Mouse (Mus musculus): Measurements from ENCODE around the gene Sema4d. TPM values are rescaled to one million over a fixed set of nuclear protein-coding genes. Genes with fewer than 3 reads are reported as not detected.
"Not testable (repeated sequence)": the region's sequence is repeated elsewhere in the genome, so short reads cannot be mapped to it uniquely, and the experiment has no call there.

Gene Sema4d
- polyA plus RNA-seq, 1 experiment from 2014 or later = 3.8 TPM

DNA sequence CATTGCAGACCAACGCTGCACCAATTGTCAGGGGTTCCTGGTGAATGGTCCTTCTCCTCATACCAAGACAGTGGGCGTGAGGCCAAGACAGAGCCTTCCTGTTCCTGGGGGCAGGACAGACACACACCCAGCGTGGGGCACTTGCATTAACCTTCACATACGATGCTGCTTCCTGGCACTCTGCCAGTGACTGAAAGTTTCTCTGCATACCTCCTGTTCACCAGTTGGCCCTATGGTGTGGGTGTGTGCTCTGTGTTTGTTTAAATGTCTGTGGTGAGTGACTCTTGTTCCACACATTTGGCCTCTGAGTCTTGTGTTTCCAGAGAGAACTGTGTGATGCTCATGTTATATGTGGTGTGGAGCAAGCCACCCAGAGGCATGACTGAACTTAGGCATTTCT lies 116.9 kb downstream of the Sema4d start:
- no peak overlapping the region for H3K4me2 ChIP-seq
- 63% methylated on average over 4 of the region's 4 CpGs for WGBS (ENCODE audit: insufficient replicate concordance)
- H3K4me1 ChIP-seq (replicated peaks) = peaks cover 36% of the 10 kb centered on the region
- H3K9me3 ChIP-seq (replicated peaks) = no peaks in the 10 kb centered on the region
- H3K27me3 ChIP-seq = no peaks in the 10 kb centered on the region
- no peak for ATAC-seq (ENCODE audit: insufficient read depth)
- no peak overlapping the region for H3K27ac ChIP-seq (replicated peaks)
- no peak overlapping the region for H3K9ac ChIP-seq
- H3K4me3 ChIP-seq (replicated peaks) = no peak overlapping the region
- H3K36me3 ChIP-seq (replicated peaks) = peaks cover 94% of the 10 kb centered on the region

GRCm38 (mm10) chr13:51668195-51668594 lies 125.4 kb downstream of the Sema4d start:
- not testable (repeated sequence) for H3K4me2 ChIP-seq; H3K27ac ChIP-seq (replicated peaks); H3K27me3 ChIP-seq; H3K4me1 ChIP-seq (replicated peaks); H3K9ac ChIP-seq; H3K9me3 ChIP-seq (replicated peaks); ATAC-seq (ENCODE audit: insufficient read depth); H3K4me3 ChIP-seq (replicated peaks)
- WGBS (ENCODE audit: insufficient replicate concordance) = 79% methylated on average over 12 of the region's 12 CpGs
- peaks cover 92% of the 10 kb centered on the region for H3K36me3 ChIP-seq (replicated peaks)

DNA sequence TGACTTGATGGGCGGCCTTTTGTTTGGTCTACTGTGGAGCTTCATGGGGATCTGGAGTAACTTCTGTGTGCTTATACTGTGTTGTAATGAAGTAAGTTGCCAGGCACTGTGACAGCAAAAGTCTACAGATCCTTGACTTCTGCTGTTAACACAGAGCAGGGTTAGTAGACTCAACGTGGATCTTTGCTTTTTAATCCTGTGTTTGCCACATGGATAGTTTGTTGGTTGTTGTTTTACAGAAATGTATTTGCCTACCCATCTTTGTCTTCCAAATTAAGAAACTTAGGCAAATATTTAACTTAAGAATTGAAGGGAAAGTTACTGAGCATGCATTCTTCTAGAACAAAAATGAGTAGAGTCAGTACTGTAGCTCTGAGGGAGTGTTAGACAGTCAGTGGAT lies 130.0 kb downstream of the Sema4d start:
- Histone ChIP-seq H3K9ac (no peak overlapping the region), H3K36me3 (replicated peaks) (peaks cover 97% of the 10 kb centered on the region), H3K9me3 (replicated peaks) (no peaks in the 10 kb centered on the region), H3K27ac (replicated peaks) (no peak overlapping the region), H3K4me3 (replicated peaks) (no peak overlapping the region), H3K4me1 (replicated peaks) (no peaks in the 10 kb centered on the region), H3K27me3 (no peaks in the 10 kb centered on the region), H3K4me2 (no peak overlapping the region)
- no peak for ATAC-seq (ENCODE audit: insufficient read depth)
- WGBS (ENCODE audit: insufficient replicate concordance) = 79% methylated on average over 2 of the region's 2 CpGs

DNA sequence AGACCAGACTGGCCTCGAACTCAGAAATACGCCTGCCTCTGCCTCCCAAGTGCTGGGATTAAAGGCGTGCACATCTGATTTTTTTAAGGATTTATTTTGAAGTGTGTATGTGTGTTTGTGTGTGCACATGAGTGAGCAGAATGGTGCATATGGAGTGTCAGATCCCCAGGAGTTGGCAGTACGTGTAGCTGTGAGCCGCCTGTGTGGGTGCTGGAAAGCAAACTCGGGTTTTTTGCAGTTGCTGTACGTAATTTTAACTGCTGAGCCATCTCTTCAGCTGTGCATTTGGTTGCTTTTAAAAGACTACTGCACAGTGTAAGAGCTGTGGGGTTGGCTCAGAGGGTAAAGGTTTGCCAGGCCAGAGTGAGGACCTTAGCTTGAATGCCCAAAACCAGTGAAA lies 134.0 kb downstream of the Sema4d start:
- 88% methylated on average over 7 of the region's 7 CpGs for WGBS (ENCODE audit: insufficient replicate concordance)
- no peaks in the 10 kb centered on the region for H3K9me3 ChIP-seq (replicated peaks)
- peaks cover 97% of the 10 kb centered on the region for H3K36me3 ChIP-seq (replicated peaks)
- H3K4me2 ChIP-seq = no peak overlapping the region
- no peak for ATAC-seq (ENCODE audit: insufficient read depth)
- no peaks in the 10 kb centered on the region for H3K27me3 ChIP-seq
- no peak overlapping the region for H3K27ac ChIP-seq (replicated peaks)
- H3K4me3 ChIP-seq (replicated peaks) = no peak overlapping the region
- no peak overlapping the region for H3K9ac ChIP-seq
- H3K4me1 ChIP-seq (replicated peaks) = no peaks in the 10 kb centered on the region

- Histone ChIP-seq H3K4me2 (no peak overlapping the region), H3K4me3 (replicated peaks) (no peak overlapping the region), H3K9ac (no peak overlapping the region), H3K27me3 (no peaks in the 10 kb centered on the region), H3K36me3 (replicated peaks) (peaks cover 100% of the 10 kb centered on the region), H3K27ac (replicated peaks) (no peak overlapping the region), H3K4me1 (replicated peaks) (0 out of 2 replicates have a peak, but pooled peaks cover 4% of the 10 kb centered on the region), H3K9me3 (replicated peaks) (no peaks in the 10 kb centered on the region)
- no peak for ATAC-seq (ENCODE audit: insufficient read depth)
- 68% methylated on average over 3 of the region's 3 CpGs for WGBS (ENCODE audit: insufficient replicate concordance)
Observed at GRCm38 (mm10) chr13:51658094-51658493, 135.5 kb downstream of the Sema4d start.

DNA sequence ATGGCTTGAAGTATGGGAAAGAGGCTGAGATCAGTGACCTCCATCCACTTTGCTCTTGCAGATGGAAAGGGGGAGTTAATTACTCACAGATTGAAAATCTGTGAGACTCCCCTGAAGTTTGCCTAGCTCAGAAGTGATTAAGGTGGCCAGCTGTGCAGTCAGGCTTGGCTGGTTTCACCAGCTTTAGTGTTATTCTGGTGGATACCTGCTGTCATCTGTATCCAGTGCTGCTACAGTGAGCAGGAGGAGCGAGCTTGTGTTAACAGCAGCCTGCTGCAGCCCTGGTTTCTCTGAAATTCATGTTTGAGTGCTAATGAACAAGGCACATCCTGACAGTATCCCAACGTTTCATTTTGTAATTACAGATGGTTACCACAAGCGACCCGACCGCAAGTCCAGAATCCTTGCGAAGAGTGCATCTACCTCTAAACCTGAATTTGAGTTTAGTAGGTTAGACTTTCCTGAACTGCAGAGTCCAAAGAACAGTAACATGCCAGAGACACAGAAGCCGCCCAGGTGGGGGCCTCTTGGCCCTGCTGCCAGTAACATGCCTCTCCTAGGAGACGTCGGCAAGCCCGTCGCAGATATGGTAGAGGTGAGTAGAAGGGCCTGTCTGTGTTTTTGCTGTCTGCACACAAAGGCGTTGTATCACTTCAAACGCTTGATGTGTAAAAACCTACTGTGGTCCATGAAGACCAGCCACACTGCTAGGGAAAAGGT lies 136.9 kb downstream of the Sema4d start:
- no peak overlapping the region for H3K27ac ChIP-seq (replicated peaks)
- peaks cover 13% of the 10 kb centered on the region for H3K4me1 ChIP-seq (replicated peaks)
- no peaks in the 10 kb centered on the region for H3K27me3 ChIP-seq
- H3K36me3 ChIP-seq (replicated peaks) = peaks cover 95% of the 10 kb centered on the region
- H3K9ac ChIP-seq = no peak overlapping the region
- 92% methylated on average over 13 of the region's 13 CpGs for WGBS (ENCODE audit: insufficient replicate concordance)
- H3K4me3 ChIP-seq (replicated peaks) = no peak overlapping the region
- no peak overlapping the region for H3K4me2 ChIP-seq
- no peaks in the 10 kb centered on the region for H3K9me3 ChIP-seq (replicated peaks)
- ATAC-seq (ENCODE audit: insufficient read depth) = no peak

GRCm38 (mm10) chr13:51653961-51654360 lies 139.6 kb downstream of the Sema4d start:
- no peak overlapping the region for H3K27ac ChIP-seq (replicated peaks)
- peaks cover 28% of the 10 kb centered on the region for H3K4me1 ChIP-seq (replicated peaks)
- no peak overlapping the region for H3K4me2 ChIP-seq
- peaks cover 88% of the 10 kb centered on the region for H3K36me3 ChIP-seq (replicated peaks)
- no peaks in the 10 kb centered on the region for H3K9me3 ChIP-seq (replicated peaks)
- H3K4me3 ChIP-seq (replicated peaks) = no peak overlapping the region
- ATAC-seq (ENCODE audit: insufficient read depth) = no peak
- H3K9ac ChIP-seq = no peak overlapping the region
- no peaks in the 10 kb centered on the region for H3K27me3 ChIP-seq
- WGBS (ENCODE audit: insufficient replicate concordance) = 91% methylated on average over 9 of the region's 9 CpGs

- peaks cover 83% of the 10 kb centered on the region for H3K36me3 ChIP-seq (replicated peaks)
- no peak overlapping the region for H3K4me2 ChIP-seq
- H3K9me3 ChIP-seq (replicated peaks) = no peaks in the 10 kb centered on the region
- 92% methylated on average over 6 of the region's 6 CpGs for WGBS (ENCODE audit: insufficient replicate concordance)
- no peak overlapping the region for H3K9ac ChIP-seq
- H3K4me3 ChIP-seq (replicated peaks) = no peak overlapping the region
- H3K4me1 ChIP-seq (replicated peaks) = peaks cover 36% of the 10 kb centered on the region
- no peak overlapping the region for H3K27ac ChIP-seq (replicated peaks)
- ATAC-seq (ENCODE audit: insufficient read depth) = no peak
- no peaks in the 10 kb centered on the region for H3K27me3 ChIP-seq
Observed at GRCm38 (mm10) chr13:51653159-51653558, 140.4 kb downstream of the Sema4d start.

GRCm38 (mm10) chr13:51651408-51652064 lies 142.0 kb downstream of the Sema4d start, which contains the start of gene Secisbp2:
Gene Secisbp2 (plus strand): TSS chr13:51651697.
- no peaks in the 10 kb centered on the region for H3K9me3 ChIP-seq (replicated peaks)
- H3K27ac ChIP-seq (replicated peaks) = peak within 1 kb of the TSS; percentile 90
- H3K4me2 ChIP-seq = peak within 1 kb of the TSS; percentile 90
- WGBS (ENCODE audit: insufficient replicate concordance) = under 1% methylated on average over 69 of the region's 69 CpGs
- H3K4me3 ChIP-seq (replicated peaks) = peak within 1 kb of the TSS; percentile 83
- no peaks in the 10 kb centered on the region for H3K27me3 ChIP-seq
- ATAC-seq (ENCODE audit: insufficient read depth) = peak; percentile 88
- peaks cover 41% of the 10 kb centered on the region for H3K4me1 ChIP-seq (replicated peaks)
- peak within 1 kb of the TSS; percentile 80 for H3K9ac ChIP-seq
- peaks cover 67% of the 10 kb centered on the region for H3K36me3 ChIP-seq (replicated peaks)

DNA sequence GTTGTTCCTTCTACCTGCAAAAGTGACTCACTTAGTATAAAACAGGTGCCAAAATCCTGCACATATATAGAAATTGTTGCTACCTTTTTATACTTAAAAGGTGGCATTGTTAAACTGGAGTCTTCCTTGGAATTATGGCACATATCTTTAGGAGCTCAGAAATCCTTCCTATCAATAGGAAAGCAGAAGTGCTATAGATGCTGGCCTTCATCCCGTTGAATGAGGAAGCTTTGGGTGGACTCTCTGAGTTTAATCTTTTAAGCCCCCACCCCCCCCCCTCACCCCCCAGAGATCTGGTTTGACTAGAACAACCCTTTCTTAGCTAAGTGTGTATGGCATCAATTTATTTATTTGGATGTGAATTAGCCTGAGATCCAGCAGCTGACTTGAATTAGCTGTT lies 143.8 kb downstream of the Sema4d start:
- no peak for ATAC-seq (ENCODE audit: insufficient read depth)
- WGBS (ENCODE audit: insufficient replicate concordance) = 22% methylated on average over 1 of the region's 1 CpGs
- Histone ChIP-seq H3K4me2 (peak overlapping the region; percentile 28), H3K4me1 (replicated peaks) (peaks cover 41% of the 10 kb centered on the region), H3K9ac (no peak overlapping the region), H3K9me3 (replicated peaks) (no peaks in the 10 kb centered on the region), H3K4me3 (replicated peaks) (0 out of 2 replicates have a peak overlapping the region, but pooled peaks have one; percentile 6), H3K27ac (replicated peaks) (peak overlapping the region; percentile 24; the same call in 1 of the 2 replicates), H3K36me3 (replicated peaks) (peaks cover 49% of the 10 kb centered on the region), H3K27me3 (no peaks in the 10 kb centered on the region)

- peaks cover 51% of the 10 kb centered on the region for H3K4me1 ChIP-seq (replicated peaks)
- peak overlapping the region; percentile 58 for H3K9ac ChIP-seq
- no peaks in the 10 kb centered on the region for H3K9me3 ChIP-seq (replicated peaks)
- peak overlapping the region; percentile 71 for H3K4me2 ChIP-seq
- 49% methylated on average over 4 of the region's 4 CpGs for WGBS (ENCODE audit: insufficient replicate concordance)
- H3K27me3 ChIP-seq = no peaks in the 10 kb centered on the region
- H3K4me3 ChIP-seq (replicated peaks) = peak overlapping the region; percentile 85
- peak overlapping the region; percentile 82 for H3K27ac ChIP-seq (replicated peaks)
- ATAC-seq (ENCODE audit: insufficient read depth) = no peak
- peaks cover 34% of the 10 kb centered on the region for H3K36me3 ChIP-seq (replicated peaks)
Observed at GRCm38 (mm10) chr13:51648237-51648636, 145.3 kb downstream of the Sema4d start.
